Mouse (Mus musculus): ENCODE data around the gene Eps8l2.

Gene Eps8l2

GRCm38 (mm10) chr7:141411667-141412066 is 73.0 kb downstream of the Eps8l2 start:
- DNase-seq, result no peak
